Mouse (Mus musculus) bone marrow, adult 2 months (tissue): ENCODE measurements at regions not wholly inside any gene's neighbourhood (a gene's known extent, or its start where the extent isn't known, plus 50 kb on each side); places are given as distances from the start of the nearest gene placed in this dataset.

Experiments used
- CTCF ChIP-seq: fragments of 200-500 bp; IDR thresholded peaks from 2 replicates; pipeline ENCODE4 v1.5.1; 2011; ENCODE audit warnings: low read length, control low read depth; ENCODE audit not compliant: control insufficient read depth, insufficient read depth
- POLR2A ChIP-seq: fragments of 200-500 bp; IDR thresholded peaks from 2 replicates; pipeline ENCODE4 v1.6.1; 2011; ENCODE audit warnings: low read depth, mild to moderate bottlenecking, control low read depth, low read length, borderline replicate concordance; ENCODE audit not compliant: control insufficient read depth

GRCm38 (mm10) chr3:129445961-129446360, 86.2 kb upstream of the Elovl6 start:
- TF ChIP-seq CTCF (no peak), POLR2A (no peak)
